Mouse (Mus musculus) megakaryocyte, adult 5-6 weeks (primary cell): ENCODE data around the gene Prr23a3. TPM values are rescaled to one million over a fixed set of nuclear protein-coding genes. Genes with fewer than 3 reads are reported as not detected.

ENCODE experiments used
- ATAC-seq: 2 replicates; pipeline ENCODE4 v1.8.0; 2016; ENCODE audit warnings: mild to moderate bottlenecking, inconsistent platforms; ENCODE audit not compliant: poor library complexity, severe bottlenecking
- total RNA-seq, 2 experiments: library from RNA; stranded (forward) in 1 of 2; stranded (reverse) in 1 of 2; fragments of 153-499, 151-499 nt in 1 of 2; fragments of 221-1000, 200-1000 nt in 1 of 2; gene quantifications; 2 replicates each; pipeline versions ENCODE4 v1.2.3 to v1.2.4; 2015 to 2017

The Prr23a3 gene
- total RNA-seq (2015): not detected in 2 replicates
- total RNA-seq (2017): not detected in 2 replicates

- ATAC-seq: no peak
These were observed at the start of gene Prr23a3 for GRCm38 (mm10) chr9:98864571-98864970. TSS of gene Prr23a3 (plus strand) at chr9:98864767.

DNA sequence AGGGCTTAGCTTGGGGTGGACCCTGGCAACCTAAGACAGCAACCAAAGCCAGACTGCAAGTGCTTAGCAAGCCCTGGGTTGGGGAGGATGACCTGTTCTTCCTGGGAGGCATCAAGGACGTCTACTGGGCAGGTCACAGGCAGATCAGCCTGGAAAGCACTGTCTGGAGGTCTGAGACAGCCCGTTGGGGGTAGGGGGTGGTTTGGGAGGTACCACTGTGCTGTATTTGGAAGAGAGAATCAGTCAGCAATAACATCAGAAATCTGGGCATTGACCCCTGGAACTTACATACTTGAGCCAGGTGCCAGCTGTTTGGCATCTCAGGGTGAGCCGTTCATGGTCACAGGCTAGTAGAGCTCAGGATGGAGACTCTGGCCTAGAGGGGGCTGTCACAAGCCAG is 48.5 kb upstream of the Prr23a3 start:
- ATAC-seq: no peak

- no peak for ATAC-seq
These were observed 47.0 kb upstream of the Prr23a3 start for GRCm38 (mm10) chr9:98817592-98817991.

GRCm38 (mm10) chr9:98818971-98819370 is 45.6 kb upstream of the Prr23a3 start:
- no peak for ATAC-seq

DNA sequence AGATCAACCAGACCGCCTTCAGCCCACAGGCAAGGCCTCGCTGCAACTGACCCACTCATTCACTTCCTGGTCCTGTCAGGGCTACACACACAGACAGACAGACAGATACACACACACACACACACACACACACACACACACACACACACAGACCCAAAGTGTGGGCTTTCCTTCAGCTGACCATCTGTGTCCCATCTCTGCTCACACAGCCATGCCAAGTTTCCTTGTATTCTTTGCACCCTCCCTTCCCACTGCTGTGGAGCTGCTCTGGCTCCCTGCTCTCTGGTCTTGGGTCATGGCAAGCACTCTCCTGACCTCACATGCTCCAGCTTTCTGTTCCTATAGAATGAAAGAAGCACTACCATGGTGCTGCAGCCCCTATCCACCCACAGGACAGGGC is 45.1 kb upstream of the Prr23a3 start:
- no peak for ATAC-seq

- ATAC-seq: no peak
These were observed 44.1 kb upstream of the Prr23a3 start for GRCm38 (mm10) chr9:98820461-98820860.

DNA sequence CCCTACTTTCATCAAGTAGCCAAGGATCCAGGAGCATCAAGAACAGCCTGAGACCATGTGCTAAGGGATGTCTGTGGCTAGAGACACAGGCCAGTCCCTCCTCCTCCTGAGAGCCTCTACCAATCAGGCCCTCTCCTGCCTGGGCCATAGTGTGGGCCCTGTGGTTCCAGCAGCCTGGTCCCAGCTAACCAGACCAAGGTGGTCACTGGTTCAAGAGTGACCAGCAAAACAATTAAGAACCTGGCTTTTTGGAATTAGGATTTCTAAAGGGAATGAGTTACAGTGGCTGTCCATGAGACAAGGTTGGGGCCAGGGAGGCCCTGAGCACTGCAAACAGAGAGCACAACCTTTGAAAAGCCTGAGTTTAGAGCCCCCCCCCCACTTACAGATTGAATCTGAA is 43.5 kb upstream of the Prr23a3 start:
- no peak for ATAC-seq

DNA sequence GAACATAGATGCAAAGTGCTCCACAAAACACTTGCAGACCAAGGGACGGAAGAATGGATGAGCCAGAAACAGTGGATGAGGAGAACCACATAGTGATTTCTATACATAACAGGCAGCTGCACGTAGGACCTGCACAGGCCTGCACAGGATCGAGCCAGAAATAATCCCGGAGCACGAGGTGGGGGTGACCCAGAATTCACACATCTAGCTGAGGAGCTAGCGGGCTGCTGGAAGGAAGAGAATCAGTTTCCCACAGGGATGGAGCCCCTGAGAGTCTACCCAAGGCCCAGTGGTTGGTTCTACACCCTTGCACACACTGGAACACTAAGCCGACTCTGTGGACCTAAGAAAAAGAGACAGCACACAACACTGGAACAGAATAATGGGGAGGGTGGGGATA is 40.8 kb upstream of the Prr23a3 start:
- ATAC-seq: no peak

DNA sequence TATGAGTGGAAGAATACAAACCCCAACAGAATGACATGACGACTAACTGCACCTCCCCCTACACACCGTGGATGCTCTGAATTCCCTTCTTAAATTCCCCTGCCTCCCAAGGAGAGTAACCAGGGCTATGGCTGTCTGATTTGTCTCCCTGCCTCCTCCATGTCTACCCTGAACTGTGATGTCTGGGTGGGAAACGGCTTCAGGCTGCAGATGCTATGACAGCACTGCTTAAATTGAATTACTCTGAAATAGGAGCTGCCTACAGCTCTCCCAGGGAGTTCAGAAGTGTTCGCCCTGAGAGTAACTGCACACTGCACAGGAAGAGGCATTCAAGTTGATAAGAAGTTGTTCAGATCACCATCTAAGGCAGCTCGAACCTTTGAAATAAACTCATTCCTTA is 35.1 kb upstream of the Prr23a3 start:
- ATAC-seq: no peak

GRCm38 (mm10) chr9:98837537-98838074 is 27.0 kb upstream of the Prr23a3 start:
- ATAC-seq: no peak

- no peak for ATAC-seq
These were observed 22.4 kb upstream of the Prr23a3 start, which contains the start of gene Prr23a1 for GRCm38 (mm10) chr9:98842117-98842516. TSS of gene Prr23a1 (plus strand) at chr9:98842503.

- no peak for ATAC-seq
These were observed 8.4 kb upstream of the Prr23a3 start, which contains the start of gene Prr23a2 for GRCm38 (mm10) chr9:98856210-98856609. TSS of gene Prr23a2 (plus strand) at chr9:98856494.

DNA sequence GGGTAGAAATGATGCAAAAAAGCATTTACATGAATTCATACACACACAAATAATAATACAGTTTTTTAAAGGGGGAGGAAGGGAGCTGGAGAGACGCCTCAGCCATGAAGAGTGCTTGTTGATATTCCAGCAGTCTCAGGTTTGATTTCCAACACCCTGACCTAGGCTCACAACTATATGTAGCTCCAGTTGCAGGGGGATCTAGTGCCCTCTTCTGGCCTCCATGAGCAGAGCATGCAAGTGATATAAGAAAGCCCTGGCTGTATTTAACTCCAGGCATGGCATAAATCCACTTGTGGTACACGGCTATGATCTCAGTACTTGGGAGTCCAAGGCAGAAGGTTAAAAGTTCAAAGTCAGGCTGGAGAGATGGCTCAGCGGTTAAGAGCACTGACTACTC is 1.1 kb upstream of the Prr23a3 start:
- ATAC-seq: no peak

DNA sequence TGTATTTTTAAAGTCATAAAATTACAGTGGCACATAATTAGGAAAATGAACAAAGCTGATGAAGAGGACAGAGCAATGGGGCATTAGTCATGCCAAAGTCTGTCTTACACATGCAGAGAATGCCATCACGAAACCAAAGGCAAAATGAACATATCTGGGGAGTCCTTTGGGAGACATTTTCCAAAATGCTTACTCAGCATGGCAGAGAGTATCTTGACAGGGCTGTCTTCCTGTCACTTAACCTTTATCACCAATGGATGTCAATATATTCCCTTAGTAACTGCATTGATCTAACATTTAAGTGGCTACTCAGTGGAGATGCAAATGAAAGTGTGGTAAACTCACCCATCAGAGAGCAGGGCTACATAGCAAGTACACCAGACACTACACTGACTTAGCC is 36.9 kb downstream of the Prr23a3 start:
- no peak for ATAC-seq

DNA sequence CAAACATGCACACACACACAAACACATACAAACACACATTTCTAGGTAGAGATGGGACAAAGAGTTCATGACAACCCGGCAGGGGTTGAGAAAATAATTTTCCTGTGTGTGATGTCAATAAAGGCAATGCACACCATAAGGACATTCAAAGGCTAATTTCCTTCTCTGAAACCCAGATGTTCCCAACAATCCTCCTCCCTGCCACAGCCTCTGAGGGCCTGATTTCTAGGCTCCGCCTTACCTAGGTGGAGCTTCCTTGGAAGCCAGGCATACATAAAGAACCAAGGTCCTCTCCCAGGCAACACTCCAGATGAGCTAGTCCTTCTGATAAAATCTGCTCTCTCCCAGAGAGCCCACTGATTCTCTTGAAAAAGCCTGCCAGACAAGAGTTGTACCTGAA is 38.3 kb downstream of the Prr23a3 start, which contains the start of gene 7420426K07Rik:
Gene 7420426K07Rik, plus strand, starts transcription at position 301 of the 400 bp plus-strand sequence.
- ATAC-seq: no peak

Other genes starting within 250 kb of the Prr23a3 start
- not detected in 2 replicates for gene Prr23a1, start 22.3 kb upstream of the Prr23a3 start, total RNA-seq (2015)
- gene Prr23a1, start 22.3 kb upstream of the Prr23a3 start, total RNA-seq (2017): not detected in 2 replicates
- gene Prr23a2, start 8.3 kb upstream of the Prr23a3 start, total RNA-seq (2015): not detected in 2 replicates
- not detected in 2 replicates for gene Prr23a2, start 8.3 kb upstream of the Prr23a3 start, total RNA-seq (2017)
- gene 7420426K07Rik, start 38.4 kb downstream of the Prr23a3 start, total RNA-seq (2015): not detected in 2 replicates
- 0.18 TPM in 1 of 2 replicates, not detected in the other for gene 7420426K07Rik, start 38.4 kb downstream of the Prr23a3 start, total RNA-seq (2017)
- gene Foxl2, start 90.5 kb downstream of the Prr23a3 start, total RNA-seq (2015): not detected in 2 replicates
- gene Foxl2, start 90.5 kb downstream of the Prr23a3 start, total RNA-seq (2017): not detected in 2 replicates
- 55.0 and 74.1 TPM in 2 replicates for gene Faim, start 121.6 kb downstream of the Prr23a3 start, total RNA-seq (2015)
- gene Faim, start 121.6 kb downstream of the Prr23a3 start, total RNA-seq (2017): 145 and 158 TPM in 2 replicates
- 0.29 TPM in 1 of 2 replicates, not detected in the other for gene Gm1123, start 170.9 kb downstream of the Prr23a3 start, total RNA-seq (2015)
- gene Gm1123, start 170.9 kb downstream of the Prr23a3 start, total RNA-seq (2017): 0.81 TPM in 1 of 2 replicates, not detected in the other